Mouse (Mus musculus): ENCODE data around the gene Tctn1.

Tctn1 gene

DNA sequence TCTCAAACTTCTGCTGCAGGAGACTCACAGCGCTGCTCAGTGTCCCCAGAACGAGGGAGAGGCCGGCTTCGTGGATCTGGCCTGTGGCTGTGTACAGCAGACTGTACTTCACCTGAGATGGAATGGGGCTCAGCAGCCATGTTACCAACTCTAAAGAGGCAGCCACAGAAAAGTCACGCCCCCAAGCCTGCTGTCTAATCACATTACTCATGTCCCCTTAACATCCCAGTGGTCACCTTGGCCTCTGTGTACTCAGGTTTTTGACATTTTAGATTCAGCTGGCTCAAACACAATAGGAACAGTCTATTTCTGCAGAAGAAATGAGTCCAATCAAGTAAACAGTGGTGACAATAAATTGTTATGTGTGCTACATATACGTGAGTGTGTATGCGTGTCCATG lies 16.3 kb downstream of the Tctn1 start:
- in situ Hi-C loops (cut with MboI, MseI): no loop called here

DNA sequence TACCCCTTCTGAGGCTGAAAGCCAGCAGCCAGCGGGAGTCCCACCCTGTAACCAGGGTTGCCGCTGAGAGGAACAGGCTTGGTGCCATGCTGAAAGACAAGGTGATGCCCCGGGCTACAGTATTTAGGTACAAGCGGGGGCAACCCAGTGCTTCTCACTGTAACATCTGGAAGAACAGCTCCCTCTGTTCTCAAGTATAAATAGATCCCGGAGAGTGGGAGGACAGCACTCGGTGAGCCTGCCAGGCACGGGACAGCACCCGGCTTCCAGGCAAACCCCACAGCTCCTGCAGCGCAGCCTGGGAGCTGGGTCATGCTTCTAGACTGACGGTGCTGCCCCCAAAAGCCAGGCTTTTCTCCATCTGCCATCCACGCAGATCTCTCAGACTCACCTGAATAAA lies 16.7 kb downstream of the Tctn1 start:
- in situ Hi-C loops (cut with MboI, MseI): no loop called here

DNA sequence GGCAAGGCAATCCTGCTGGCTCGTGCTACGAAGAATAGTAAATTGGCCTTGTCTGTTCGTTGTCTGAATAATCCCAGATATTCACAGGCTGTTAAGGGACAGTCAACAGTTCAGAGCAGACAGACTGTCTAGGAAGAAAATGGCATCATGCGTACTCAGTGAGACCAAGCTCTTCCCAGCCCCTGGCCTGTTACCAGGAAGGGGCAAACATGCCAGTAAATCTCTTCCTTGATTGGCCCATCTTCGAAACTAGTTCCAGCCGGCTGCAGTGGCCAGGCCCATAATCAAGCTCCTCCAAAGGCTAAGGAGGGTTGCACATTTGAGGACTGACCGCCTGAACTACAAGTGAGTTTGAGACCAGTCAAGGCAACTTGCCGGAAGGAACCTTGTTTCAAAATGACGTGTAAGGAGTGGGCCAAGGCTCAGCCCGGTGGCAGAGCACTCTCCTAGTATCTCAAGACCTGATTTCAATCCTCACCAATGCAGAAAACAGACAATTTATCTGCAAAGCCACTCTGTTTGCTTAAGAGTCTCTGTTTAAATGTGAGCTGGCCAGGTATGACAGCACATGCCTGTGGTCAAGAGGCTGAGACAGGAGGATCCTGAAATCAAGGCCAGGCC lies 17.6 kb downstream of the Tctn1 start:
- in situ Hi-C loops (cut with MboI, MseI): no loop called here

DNA sequence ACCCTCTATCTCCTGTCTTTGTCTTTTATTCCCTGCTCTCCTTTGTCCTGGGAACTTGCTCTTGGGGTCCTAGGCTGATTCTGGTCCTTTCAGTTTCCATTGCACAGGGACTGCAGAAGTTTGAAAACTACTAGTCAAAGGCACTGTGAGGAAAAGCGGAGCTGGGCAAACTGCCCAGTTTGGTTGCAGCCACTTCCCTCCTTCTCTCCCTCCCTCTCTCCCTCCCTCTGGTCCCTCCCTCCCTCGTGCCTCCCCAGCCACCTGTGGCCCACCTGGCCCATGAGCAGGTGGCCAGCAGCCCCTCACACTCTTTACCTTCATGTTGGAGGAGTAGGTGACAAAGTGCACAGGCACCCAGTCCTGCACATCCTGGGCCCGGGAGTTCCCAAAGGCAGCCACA lies 19.1 kb downstream of the Tctn1 start:
- in situ Hi-C loops (cut with MboI, MseI): no loop called here

DNA sequence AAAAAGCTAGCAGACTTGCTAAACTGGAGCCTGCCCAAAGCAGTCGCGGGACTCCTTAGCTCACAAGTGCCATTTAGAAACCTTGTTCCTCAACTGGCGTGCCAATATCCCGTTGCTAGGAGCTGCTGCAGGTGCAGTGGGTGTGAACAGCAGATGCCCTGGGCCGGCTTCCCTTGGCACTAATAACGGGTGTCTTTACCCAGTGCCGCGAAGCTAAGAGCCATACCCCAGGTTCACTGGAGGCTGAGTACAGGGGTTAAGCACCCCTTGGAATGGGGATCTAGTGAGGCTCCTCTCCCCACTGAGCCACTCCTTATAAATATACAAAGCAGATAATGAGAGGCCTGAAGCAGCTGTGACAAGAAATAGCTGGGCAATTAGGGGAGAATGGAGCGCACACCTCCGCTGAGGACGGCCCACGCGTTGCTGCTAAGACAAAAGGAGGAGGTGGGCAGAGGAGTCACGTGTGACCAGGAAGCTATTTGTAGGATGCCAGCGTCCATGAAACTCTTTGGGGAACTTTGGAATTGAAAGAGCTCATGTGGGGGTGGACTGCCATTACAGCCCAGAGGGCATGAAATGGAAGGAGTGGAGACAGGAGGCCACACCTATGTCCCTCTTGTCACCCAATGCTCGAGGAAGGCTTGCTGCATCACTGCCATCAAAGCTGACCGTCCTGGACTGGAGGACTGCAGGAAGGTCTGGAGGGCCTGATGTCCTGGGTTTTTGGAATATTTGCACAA lies 20.3 kb downstream of the Tctn1 start:
- in situ Hi-C loops (cut with MboI, MseI): no loop called here

DNA sequence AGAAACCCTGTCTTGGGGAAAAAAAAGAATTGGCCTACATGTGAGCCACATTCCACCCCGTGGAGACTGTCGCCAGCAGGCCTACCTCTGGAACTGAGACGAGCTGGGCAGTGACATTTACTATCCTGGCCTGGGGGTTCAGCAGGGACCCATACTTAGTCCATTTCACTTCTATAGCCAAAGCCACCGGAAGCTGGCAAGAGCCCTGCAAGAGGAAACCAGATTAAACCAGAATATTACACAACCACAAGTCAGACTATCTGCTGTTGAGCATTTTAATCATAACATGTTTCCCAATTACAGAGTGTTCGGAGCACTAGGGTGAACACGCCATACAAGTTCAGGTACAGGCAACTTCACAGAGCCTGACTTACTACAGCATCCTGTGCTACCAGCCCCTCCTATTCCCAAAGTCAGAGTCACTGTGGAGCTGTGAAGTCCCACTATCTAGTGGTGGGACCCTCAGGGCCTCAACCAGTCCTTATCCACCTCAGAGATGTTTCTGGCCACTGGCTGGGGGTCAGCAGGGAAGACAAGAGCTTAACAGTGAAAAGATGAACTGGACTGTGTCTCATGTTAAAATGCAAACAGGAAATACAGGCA lies 21.6 kb downstream of the Tctn1 start:
- in situ Hi-C loops (cut with MboI, MseI): no loop called here

DNA sequence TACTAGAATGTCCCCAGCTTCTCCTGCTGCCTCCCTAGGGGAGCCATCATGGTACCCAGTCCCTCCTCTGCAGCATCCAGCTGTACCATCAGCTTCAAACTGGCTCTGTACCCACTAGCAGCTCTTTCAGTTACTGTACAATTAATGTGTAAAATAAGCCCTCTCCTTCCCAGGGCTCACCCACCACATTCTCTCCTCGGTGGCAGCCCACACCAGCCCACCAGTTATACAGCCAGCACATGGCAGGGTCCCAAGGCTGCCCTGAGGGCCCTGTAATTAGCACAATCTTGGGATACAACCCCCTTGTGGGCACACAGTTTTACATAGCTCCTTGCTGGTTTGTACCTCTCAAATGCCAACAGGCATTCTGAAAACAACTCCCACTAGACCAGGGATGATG lies 23.3 kb downstream of the Tctn1 start:
- in situ Hi-C loops (cut with MboI, MseI): no loop called here

DNA sequence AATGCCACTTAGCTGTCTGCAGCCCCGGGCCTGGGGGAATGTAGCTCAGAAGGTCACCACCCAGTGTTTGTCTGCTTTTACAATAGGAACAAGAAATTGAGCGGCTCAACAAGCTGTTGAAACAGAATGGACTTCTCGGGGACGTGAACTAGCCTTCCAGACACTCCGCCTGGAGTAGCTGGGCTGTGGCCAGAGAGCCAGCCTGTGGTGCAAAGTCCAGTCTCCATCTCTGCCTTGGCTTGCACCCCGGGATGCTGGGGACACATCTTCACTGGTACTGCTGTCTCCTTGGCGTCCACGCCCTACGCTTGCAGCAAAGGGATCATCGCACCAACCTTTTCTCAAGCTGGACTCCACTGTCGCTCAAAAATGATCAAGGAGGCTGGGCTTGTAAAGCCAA lies 23.7 kb downstream of the Tctn1 start:
- in situ Hi-C loops (cut with MboI, MseI): no loop called here

DNA sequence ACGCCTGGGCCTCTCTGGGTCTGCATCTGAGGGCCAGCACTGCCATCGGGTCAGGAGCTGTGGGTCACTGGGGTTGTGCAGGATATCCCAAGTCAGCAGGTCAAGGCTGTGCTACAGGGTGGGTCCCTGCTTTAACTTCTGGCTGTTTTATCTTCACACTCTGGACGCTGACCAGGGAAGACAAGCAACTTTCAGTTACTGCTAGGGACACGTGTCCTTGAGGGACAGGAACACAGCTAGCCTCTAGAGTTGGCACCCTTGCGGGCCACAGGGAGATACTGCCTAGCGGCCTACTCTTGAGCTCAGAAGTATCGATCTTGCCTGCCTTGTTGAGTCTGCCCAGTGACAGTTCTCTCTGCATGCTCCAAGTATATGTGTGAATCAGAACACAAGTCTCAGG lies 24.6 kb downstream of the Tctn1 start:
- in situ Hi-C loops (cut with MboI, MseI): no loop called here

DNA sequence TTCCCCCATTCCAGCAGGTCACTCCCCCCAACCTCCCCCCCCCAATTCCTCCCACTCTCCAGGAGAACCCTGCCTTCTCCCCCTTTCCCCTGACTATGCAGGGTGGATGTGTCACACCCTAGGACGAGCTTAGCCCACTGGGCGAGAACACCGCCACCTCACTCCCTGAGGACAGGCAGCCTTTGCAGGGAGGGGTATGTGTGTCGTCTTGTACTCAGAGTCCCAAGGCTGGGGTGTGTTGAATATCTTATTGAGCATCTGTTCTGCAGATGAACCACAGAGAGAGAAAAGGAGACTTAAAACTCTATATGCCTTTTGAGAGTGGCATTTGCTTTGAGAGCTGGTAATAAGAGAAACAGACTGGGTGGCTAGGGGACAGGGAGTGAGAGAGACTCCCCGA lies 27.1 kb downstream of the Tctn1 start:
- in situ Hi-C loops (cut with MboI, MseI): no loop called here

DNA sequence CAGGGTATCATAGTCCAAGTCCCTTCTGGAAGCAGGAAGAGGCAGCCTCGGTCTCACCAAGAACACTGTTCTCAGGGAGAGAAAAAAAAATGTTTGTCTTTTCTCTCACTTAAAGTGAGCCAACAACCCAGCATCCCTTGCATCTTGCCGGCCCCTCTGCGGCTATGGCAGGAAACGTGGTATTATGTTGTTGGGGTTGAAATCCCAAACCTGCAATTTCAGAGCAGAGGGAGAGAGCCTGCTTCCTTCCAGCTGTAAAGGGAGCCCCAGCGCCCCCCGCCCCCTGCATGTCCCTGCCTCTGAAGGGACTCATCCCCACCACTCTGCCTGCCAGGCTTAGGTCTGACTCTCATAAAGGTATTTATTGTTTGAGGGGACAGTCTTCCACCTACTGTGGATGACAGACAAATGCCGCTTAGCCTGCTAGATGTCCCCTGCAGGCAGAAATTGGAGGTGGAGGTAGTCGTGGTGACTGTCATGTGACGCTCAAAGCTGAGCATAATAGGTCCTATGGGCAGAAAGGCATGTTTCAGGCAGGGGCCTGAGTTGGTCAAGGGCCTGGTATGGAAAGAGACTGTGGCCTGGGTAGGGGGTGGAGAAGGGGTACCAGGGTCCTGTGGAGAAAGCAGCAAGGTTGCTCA lies 28.9 kb downstream of the Tctn1 start:
- in situ Hi-C loops (cut with MboI, MseI): no loop called here

DNA sequence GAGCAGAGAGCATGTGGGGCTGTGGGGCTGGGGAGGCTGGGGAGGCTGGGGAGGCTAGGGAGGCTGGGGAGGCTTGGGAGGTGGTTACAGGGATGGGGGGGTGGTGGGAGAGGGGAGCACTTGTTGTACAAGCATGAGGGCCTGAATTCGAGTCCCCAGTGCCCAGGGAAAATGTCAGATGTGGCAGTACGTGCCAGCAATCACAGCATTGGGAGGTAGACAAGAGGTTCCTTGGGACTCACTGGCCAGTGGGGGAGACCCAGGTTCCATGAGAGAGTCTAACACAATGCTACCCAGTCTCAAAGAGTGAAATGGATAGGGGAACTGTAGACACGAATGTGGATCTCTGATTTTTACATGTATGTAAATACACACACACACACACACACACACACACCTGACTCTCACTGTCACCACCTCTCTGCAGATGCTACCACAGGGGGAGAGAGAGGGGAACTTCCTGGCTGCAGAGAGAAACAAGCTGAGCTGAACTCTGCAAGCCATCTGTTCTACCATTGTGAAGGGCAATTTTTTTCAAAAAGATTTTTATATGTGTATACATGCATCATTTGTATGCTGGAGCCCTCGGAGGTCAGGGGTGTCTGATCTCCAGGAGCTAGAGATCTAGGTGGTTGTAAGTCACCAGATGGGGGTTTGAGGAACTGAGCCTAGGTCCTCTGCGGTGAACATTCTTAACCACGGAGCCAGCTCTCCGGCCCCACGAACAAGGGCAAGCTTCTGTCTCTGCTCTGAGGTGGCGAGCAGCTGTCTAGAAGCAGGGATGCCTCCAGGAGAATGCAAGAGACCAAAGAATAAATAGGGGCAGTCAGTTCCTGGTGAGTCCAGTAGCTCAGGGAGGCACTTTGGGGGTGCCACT lies 29.7 kb downstream of the Tctn1 start:
- in situ Hi-C loops (cut with MboI, MseI): no loop called here

DNA sequence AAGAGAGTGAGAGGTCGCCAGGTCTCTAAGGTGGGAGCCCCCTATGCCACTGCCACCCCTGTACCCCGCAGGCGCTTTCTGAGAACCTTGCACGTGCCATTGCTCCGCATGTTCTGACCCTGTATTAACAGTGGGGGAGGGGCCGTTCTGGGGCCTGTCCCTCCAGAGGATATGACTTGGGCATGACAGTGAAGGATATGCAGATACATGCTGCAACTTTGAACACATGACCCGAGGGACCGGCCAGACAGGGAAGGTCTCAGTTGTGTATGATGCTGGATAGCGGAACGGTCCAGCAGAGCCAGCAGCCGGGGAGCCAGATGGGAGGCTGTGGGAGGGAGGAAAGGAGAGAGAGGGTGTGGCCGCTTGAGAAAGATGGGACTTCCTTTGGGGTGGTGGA lies 30.6 kb downstream of the Tctn1 start:
- in situ Hi-C loops (cut with MboI, MseI): no loop called here

DNA sequence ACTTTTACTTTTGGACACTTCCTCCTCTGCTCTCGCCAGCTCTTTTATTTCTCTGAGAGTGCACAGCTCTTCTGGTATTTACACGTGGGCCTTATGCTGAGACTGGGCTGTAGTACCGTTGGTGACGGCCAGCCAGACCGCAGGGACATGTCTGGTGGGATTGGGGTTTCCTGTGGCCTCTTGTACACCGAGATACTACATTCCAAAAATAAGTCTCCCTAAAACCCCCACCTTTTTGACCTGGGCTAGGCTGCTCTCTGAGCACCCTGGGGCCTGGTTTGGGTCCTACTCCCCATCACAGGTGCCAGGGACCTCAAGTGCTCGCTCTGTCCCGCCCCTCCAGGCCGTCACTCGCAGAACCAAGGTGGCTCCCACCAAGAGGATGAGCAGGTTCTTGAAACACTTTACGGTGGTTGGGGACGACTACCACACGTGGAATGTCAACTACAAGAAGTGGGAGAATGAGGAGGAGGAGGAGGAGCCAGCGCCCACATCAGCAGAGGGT lies 31.1 kb downstream of the Tctn1 start:
- in situ Hi-C loops (cut with MboI, MseI): no loop called here

DNA sequence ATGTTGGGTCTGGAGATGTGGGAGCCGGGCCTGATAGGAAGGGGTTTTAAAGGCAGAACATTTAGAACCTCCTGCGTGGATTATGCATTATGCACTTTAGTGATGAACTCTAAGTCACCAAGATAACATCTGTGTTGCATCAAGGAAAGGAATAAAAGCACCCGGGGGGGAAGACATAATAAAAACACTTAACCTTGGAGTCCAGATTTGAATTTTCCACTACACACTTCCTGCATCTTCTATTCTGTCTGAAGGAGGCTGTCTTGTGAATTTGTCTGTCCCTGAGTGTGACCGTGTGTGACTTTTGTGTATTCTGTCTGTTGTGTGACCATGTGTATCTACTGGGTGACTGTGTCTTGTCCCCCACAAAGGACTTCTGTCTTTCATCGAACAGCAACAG lies 32.3 kb downstream of the Tctn1 start:
- in situ Hi-C loops (cut with MboI, MseI): no loop called here

DNA sequence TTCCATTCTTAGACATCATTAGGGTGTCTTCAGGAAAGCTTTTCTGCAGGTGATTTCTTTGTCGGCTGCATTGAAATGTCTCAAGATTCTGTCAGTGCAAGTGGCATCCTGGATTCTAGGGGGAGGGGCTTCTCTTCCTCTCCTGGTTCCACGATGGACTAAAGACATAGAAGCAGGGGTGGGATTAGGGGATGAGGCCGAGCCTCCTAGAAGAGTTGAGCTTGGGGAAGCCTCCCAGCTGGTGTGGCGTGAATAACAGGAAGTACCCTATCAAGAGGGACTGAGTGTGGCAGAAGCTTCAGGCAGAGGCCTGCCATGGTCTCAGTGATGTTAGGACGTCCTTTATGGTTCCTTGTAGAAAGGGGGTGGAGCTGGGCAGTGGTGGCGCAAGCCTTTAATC lies 32.8 kb downstream of the Tctn1 start:
- in situ Hi-C loops (cut with MboI, MseI): no loop called here

DNA sequence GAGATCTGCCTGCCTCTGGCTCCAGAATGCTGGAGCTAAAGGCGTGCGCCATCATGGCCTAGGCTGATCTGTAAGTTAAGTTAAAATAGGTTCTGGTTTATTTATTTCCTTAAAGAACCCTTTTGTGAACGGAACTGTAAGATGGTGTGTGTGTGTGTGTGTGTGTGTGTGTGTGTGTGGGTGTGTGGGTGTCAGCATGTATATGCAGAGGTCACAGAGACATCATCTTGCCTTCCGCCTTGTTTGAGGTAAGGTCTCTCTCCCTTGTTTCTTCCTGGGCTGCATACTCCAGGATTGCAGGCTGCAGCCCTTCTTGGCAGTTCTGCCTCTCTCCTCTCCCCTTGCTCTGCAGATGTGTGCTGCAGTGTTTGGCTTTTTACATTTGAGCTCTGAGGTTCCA lies 33.4 kb downstream of the Tctn1 start:
- in situ Hi-C loops (cut with MboI, MseI): no loop called here

DNA sequence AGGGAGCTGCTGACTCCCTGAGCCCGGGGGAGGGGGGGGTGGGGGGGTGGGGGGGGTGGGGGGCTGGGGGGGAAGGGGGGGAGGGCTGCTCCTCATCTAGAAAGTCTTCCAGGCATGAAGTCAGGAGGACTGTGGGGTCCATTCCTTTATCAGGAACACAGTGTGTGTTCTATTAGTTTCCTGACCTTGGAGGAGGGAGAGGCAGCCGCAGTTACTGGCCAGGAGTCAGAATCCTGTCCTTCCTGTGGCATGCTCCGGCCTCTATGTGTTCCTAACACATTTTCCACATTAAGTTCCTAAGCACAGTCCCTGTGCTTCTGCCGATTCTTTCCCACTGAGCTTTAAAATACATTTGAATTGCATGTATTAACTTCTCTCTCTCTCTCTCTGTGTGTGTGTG lies 35.5 kb downstream of the Tctn1 start:
- in situ Hi-C loops (cut with MboI, MseI): no loop called here

DNA sequence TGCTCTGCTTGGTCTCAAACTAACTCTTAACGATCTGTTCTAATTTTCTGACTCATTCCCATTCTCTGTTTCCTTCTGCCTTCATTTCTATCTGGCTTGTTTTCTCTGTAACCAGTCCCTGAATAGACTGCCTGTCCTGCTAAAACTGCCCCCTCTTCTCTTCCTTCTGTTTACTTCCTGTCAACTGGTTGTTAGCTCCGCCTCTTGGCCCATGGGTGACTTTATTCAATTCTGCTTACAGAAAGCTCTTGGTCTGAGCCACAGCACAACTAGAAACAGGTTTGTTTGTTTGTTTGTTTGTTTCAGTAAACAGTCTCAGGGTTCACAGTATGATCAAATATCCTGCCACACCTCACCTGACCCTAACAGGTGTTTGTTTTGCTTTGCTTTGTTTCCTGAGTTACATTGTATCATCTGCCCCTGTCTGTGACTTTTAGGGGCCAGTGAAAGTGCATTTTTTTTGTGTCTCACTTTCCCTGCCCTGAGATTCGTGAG lies 35.9 kb downstream of the Tctn1 start:
- in situ Hi-C loops (cut with MboI, MseI): no loop called here

DNA sequence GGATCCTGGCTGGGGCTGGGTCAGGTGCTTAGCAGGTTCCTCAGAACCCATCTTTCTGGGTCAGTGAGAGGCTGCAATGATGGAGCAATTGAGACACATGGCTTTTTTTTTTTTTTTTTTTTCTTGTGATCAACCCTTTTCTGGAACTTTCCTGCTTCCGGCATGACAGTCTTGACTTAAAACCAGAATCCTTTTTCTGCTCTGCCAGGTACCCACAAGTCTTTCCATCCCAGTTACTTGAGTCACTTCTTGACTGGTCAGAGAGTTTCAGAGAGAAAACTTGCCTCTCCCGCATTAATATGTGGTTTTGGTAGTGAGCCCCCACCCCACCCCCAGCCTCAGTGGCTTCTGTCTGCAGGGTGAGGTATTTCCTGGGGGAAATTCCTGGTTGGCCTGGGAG lies 40.0 kb downstream of the Tctn1 start:
- in situ Hi-C loops (cut with MboI, MseI): loop anchor here (5.0 kb wide), 1 partner anchor 38 kb away; the partner anchor contains the start of gene Tctn1

DNA sequence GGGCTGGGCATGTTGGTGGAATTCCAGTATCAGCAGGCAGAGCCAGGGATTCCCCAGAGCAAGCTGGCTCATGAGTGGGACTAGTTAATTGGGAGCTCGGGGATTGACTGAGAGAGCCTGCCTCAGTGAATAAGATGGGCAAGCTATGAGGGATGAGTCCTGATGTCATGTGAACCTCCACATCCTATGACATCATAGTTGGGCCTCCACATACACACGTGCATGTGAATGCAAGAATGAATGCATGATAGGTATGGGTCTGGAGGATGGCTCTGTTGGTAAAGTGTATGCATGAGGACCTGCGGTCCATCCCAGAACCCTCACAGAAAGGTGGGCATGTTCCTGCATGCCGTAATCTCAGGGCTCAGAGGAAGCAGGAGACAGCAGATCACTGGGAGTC lies 43.2 kb downstream of the Tctn1 start:
- in situ Hi-C loops (cut with MboI, MseI): loop anchor here (5.0 kb wide), 1 partner anchor 41 kb away; the partner anchor contains the start of gene Tctn1

Measured in regulatory T cell (primary cell).